Mouse (Mus musculus) thymus, adult 2 months (tissue): ENCODE results near the gene a. TPM values are rescaled to one million over a fixed set of nuclear protein-coding genes. Genes with fewer than 3 reads are reported as not detected.

ENCODE experiments used
- DNase-seq: peaks from one replicate; pipeline ENCODE4 v3.0.0; 2021
- H3K27ac ChIP-seq: fragments of 200-500 bp; 2 replicates; pipeline ENCODE4 v1.5.1; 2012; ENCODE audit warnings: low read length, control low read depth; ENCODE audit not compliant: control insufficient read depth, insufficient read depth
- H3K27me3 ChIP-seq: fragments of 200-500 bp; 2 replicates; pipeline ENCODE4 v1.6.1; 2012; ENCODE audit warnings: mild to moderate bottlenecking, low read length, moderate library complexity, mixed read lengths; ENCODE audit not compliant: control insufficient read depth, insufficient read depth
- H3K36me3 ChIP-seq: fragments of 200-500 bp; 2 replicates; pipeline ENCODE4 v1.6.1; 2012; ENCODE audit warnings: mild to moderate bottlenecking, low read length, moderate library complexity; ENCODE audit not compliant: control insufficient read depth, insufficient read depth
- H3K4me1 ChIP-seq: fragments of 200-500 bp; replicated peaks from 2 replicates; pipeline ENCODE4 v1.6.1; 2012; ENCODE audit warnings: low read length; ENCODE audit not compliant: control insufficient read depth, insufficient read depth
- H3K4me3 ChIP-seq: fragments of 200-500 bp; 2 replicates; pipeline ENCODE4 v1.5.1; 2012; ENCODE audit warnings: mild to moderate bottlenecking, low read length, control low read depth, moderate library complexity; ENCODE audit not compliant: control insufficient read depth, insufficient read depth
- CTCF ChIP-seq: fragments of 200-500 bp; IDR thresholded peaks from 2 replicates; pipeline ENCODE4 v1.5.1; 2012; ENCODE audit warnings: mild to moderate bottlenecking, control low read depth, low read length, moderate library complexity, borderline replicate concordance; ENCODE audit not compliant: control insufficient read depth, poor library complexity, insufficient read depth; ENCODE audit errors: extremely low read depth
- POLR2A ChIP-seq: fragments of 200-500 bp; IDR thresholded peaks from 2 replicates; pipeline ENCODE4 v1.6.1; 2012; ENCODE audit warnings: mild to moderate bottlenecking, low read length, control low read depth, moderate library complexity; ENCODE audit not compliant: control insufficient read depth, poor library complexity, insufficient read depth; ENCODE audit errors: extremely low read depth
- whole genome bisulfite sequencing: fragments of 180-500 bp; shearing (Covaris S2); methylation state at CpG from one replicate; pipeline ENCODE4 v1.1.7; 2018; 5-methylcytosine and 5-hydroxymethylcytosine counted together
- polyA plus RNA-seq: library from polyadenylated mRNA; depleted of rRNA; stranded (reverse); fragments of >200 nt; gene quantifications from 2 replicates; pipeline ENCODE4 v1.2.3, GENCODE M21; 2012

Gene a
- polyA plus RNA-seq, 1 experiment = 4.7 TPM

- under 1% methylated on average over 56 of the region's 56 CpGs for WGBS
- Histone ChIP-seq H3K4me1 (peaks cover 14% of the 10 kb centered on the region), H3K36me3 (no peaks in the 10 kb centered on the region), H3K27ac (peak within 1 kb of the TSS; percentile 69), H3K27me3 (no peaks in the 10 kb centered on the region), H3K4me3 (peak within 1 kb of the TSS; percentile 77)
- TF ChIP-seq POLR2A (peak; percentile 57), CTCF (0 out of 2 replicates have a peak, but pooled peaks have one; percentile 23)
- DNase-seq = peak; percentile 88
Measured at GRCm38 (mm10) chr2:155073978-155074765, 283.0 kb downstream of the a start, which contains the start of gene Ahcy. TSS of gene Ahcy (minus strand) at chr2:155074497.

DNA sequence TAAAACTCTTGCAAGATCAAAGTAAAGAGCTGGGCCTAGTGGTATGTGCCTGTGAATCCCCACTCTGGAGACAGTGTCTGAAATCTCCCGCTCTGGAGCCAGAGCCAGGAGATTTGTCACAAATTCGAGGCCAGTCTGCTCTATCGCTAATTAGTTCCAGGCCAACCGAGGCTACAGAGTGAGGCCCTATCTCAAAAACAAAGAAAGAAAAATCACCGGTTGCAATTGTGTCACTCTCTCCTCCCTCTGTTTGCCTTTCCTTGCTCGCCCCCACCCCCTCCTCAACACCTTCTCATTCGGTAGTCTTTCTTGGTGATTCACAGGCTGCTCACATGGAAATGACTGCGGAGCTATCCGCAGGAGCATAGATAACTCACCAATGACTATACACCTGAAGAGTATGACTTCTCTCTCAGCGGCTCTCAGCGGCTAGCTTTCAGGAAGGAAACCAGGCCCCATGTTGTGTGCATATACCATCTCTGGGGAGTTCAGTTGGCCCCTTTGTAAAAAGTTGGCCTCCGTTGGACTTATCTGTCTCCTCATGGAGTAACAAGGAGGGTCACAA is 283.6 kb downstream of the a start:
- Histone ChIP-seq H3K36me3 (no peaks in the 10 kb centered on the region), H3K4me1 (peaks cover 17% of the 10 kb centered on the region), H3K4me3 (peak overlapping the region; percentile 77), H3K27ac (peak overlapping the region; percentile 69), H3K27me3 (no peaks in the 10 kb centered on the region)
- no peak for DNase-seq
- WGBS = 55% methylated on average over 12 of the region's 12 CpGs
- no peak for TF ChIP-seq CTCF

- Histone ChIP-seq H3K27ac (no peak overlapping the region), H3K4me1 (peaks cover 18% of the 10 kb centered on the region), H3K27me3 (no peaks in the 10 kb centered on the region), H3K4me3 (no peak overlapping the region), H3K36me3 (no peaks in the 10 kb centered on the region)
- DNase-seq = no peak
- WGBS = 94% methylated on average over 6 of the region's 6 CpGs
- no peak for TF ChIP-seq CTCF
- TF ChIP-seq POLR2A = no peak
Measured at GRCm38 (mm10) chr2:155075649-155076048, 284.4 kb downstream of the a start.

DNA sequence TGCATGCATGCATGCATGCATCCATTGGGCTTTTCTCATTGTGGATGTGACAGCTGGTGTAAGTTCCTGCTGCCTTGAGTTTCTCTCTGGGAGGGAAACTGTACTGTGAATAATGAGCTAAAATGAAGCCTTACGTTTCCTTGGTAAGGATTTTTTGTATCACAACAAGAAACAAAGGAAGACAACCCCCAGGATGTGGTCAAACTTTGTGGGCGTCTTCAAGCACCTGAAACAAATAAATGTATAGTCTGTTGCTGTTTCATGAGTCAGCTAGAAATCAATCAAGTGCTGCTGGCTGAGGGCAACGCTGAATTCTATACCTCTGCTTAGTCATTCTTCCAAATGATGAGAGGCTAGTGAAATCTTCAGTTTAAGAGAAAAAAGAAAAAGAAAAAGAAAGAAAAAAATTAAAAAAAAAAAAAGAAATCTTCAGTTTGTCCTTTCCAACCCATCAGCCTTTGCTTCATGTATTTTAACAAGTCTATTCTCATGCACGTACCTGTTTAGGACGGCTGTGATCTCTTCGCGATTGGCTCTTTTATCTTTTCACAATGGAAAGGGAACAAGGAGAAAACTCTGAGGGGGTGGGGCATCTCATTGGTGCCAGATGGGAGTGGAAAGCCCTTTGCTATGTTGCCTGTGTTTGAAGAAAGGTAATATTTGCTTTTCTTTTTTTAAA is 288.4 kb downstream of the a start:
- Histone ChIP-seq H3K4me3 (no peak overlapping the region), H3K27me3 (no peaks in the 10 kb centered on the region), H3K36me3 (no peaks in the 10 kb centered on the region), H3K27ac (no peak overlapping the region; the same call in 1 of the 2 replicates), H3K4me1 (peaks cover 15% of the 10 kb centered on the region)
- DNase-seq = peak; percentile 50
- TF ChIP-seq CTCF = no peak
- 5% methylated on average over 7 of the region's 7 CpGs for WGBS

- H3K27ac ChIP-seq = no peak overlapping the region
- no peak for DNase-seq
- WGBS = 90% methylated on average over 4 of the region's 4 CpGs
- TF ChIP-seq POLR2A = no peak
- TF ChIP-seq CTCF = no peak
- H3K4me1 ChIP-seq = peaks cover 10% of the 10 kb centered on the region
- H3K36me3 ChIP-seq = no peaks in the 10 kb centered on the region
- no peaks in the 10 kb centered on the region for H3K27me3 ChIP-seq
- no peak overlapping the region for H3K4me3 ChIP-seq
Measured at GRCm38 (mm10) chr2:155080179-155080530, 289.0 kb downstream of the a start.

DNA sequence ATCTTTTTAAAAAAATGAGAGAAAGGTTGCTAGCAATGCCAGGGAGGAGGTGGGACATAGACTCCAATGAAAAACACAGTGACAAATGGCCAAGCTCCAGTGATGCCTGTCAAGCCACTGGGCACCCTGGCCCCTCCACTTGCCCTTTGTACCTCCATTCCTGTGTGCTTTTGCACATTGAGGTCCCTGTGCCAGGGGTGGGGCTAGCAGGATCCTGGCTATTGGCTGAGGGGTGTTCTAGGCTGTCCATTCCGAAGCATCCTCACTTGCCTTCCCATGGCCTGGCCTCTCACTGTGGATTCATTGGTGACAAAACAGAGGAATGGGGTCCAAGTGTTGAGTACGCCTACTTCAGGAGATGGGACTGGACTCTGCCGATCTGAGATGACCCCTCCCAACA is 289.9 kb downstream of the a start:
- H3K4me1 ChIP-seq = peaks cover 4% of the 10 kb centered on the region
- no peak overlapping the region for H3K27ac ChIP-seq
- no peak for TF ChIP-seq CTCF
- TF ChIP-seq POLR2A = no peak
- no peaks in the 10 kb centered on the region for H3K36me3 ChIP-seq
- WGBS = 100% methylated on average over 3 of the region's 3 CpGs
- H3K4me3 ChIP-seq = no peak overlapping the region
- no peak for DNase-seq
- no peaks in the 10 kb centered on the region for H3K27me3 ChIP-seq
